ENCODE assay signal across 21 mouse cellular contexts in the genomic region with DNA sequence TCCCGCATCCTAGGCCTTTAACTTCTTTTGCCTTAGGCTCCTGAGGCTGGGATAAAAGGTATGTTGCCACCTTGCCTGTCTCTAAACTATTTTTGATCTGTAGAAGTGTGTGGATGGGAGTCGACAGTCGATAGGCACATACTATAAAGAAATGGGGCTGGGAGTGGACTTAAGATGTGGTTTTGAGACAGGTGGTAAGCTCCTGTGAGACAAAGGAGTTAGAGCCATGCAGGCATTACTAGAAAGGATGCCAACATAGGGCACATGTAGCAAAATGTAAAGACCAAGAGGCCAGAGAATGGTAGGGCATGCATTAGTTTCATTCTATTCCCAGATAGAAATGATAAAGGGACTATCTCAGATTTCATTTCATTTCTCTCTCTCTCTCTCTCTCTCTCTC.
"Had no signal": no experiment of that assay in that cellular context is flagged by ENCODE, and none has a peak within 500 bp of the region (broad histone marks: within the 10 kb centered on the region; RNA-seq: fewer than 3 reads in every experiment).

No protein-coding gene starts in this region.

- H3K27me3 ChIP-seq: limb, embryonic 15.5 days; midbrain, embryonic 13.5 days had no signal

- H3K4me3 ChIP-seq: layer of hippocampus, adult 2 months; limb, embryonic 15.5 days; midbrain, embryonic 13.5 days; myocyte had no signal

- H3K9ac ChIP-seq: limb, embryonic 15.5 days; liver, embryonic 14.5 days; liver, postnatal 0 days; lung, embryonic 14.5 days; midbrain, embryonic 13.5 days had no signal

- ATAC-seq: intestine, postnatal 0 days; liver, postnatal 0 days; lung, postnatal 0 days; midbrain, embryonic 13.5 days had no signal

- H3K27ac ChIP-seq: kidney, postnatal 0 days; layer of hippocampus, adult 2 months; limb, embryonic 15.5 days; liver, embryonic 14.5 days; macrophage; midbrain, embryonic 13.5 days; stomach, postnatal 0 days had no signal

- H3K4me1 ChIP-seq: limb, embryonic 15.5 days; midbrain, embryonic 13.5 days had no signal

- H3K9me3 ChIP-seq: limb, embryonic 15.5 days; midbrain, embryonic 13.5 days had no signal

- H3K4me2 ChIP-seq: limb, embryonic 15.5 days; liver, embryonic 11.5 days; lung, embryonic 14.5 days; midbrain, embryonic 13.5 days had no signal

- DNase-seq: kidney, adult 2 months; kidney, postnatal 25 days; layer of hippocampus, adult 9-11 months; layer of hippocampus, postnatal 36 days; left cerebral cortex, postnatal 4 days; liver, postnatal 0 days; lung, embryonic 14.5 days; right cerebral cortex, adult 18-20 months; right cerebral cortex, postnatal 14 days; right cerebral cortex, postnatal 4 days had no signal
